Mouse (Mus musculus) small intestine, adult 2 months (tissue): ENCODE data around the gene Mcrs1. TPM values are rescaled to one million over a fixed set of nuclear protein-coding genes. Genes with fewer than 3 reads are reported as not detected.
"Not testable (repeated sequence)": the region's sequence is repeated elsewhere in the genome, so short reads cannot be mapped to it uniquely, and the experiment has no call there.

Experiments used
- H3K27ac ChIP-seq: fragments of 200-500 bp; 2 replicates; pipeline ENCODE4 v1.5.1; 2012; ENCODE audit warnings: low read depth, low read length, control low read depth, inconsistent platforms; ENCODE audit not compliant: insufficient read depth
- H3K27me3 ChIP-seq: fragments of 200-500 bp; 2 replicates; pipeline ENCODE4 v1.6.1; 2012; ENCODE audit warnings: mild to moderate bottlenecking, moderate library complexity, low read length, inconsistent platforms; ENCODE audit not compliant: control insufficient read depth, insufficient read depth
- H3K36me3 ChIP-seq: fragments of 200-500 bp; 2 replicates; pipeline ENCODE4 v1.6.1; 2012; ENCODE audit warnings: mild to moderate bottlenecking, low read length, control low read depth, inconsistent platforms; ENCODE audit not compliant: control insufficient read depth, insufficient read depth
- H3K4me1 ChIP-seq: fragments of 200-500 bp; 2 replicates; pipeline ENCODE4 v1.6.1; 2012; ENCODE audit warnings: low read length, inconsistent platforms, mixed read lengths; ENCODE audit not compliant: control insufficient read depth, insufficient read depth, insufficient read length
- H3K4me3 ChIP-seq: fragments of 200-500 bp; 2 replicates; pipeline ENCODE4 v1.5.1; 2012; ENCODE audit warnings: low read depth, mild to moderate bottlenecking, control low read depth, inconsistent platforms, low read length, moderate library complexity
- CTCF ChIP-seq: fragments of 200-500 bp; IDR thresholded peaks from 2 replicates; pipeline ENCODE4 v1.5.1; 2012; ENCODE audit warnings: low read depth, mild to moderate bottlenecking, control low read depth, inconsistent platforms, low read length, moderate library complexity, mixed read lengths; ENCODE audit not compliant: insufficient replicate concordance, insufficient read length; ENCODE audit errors: extremely low read depth
- POLR2A ChIP-seq: fragments of 200-500 bp; IDR thresholded peaks from 2 replicates; pipeline ENCODE4 v1.6.1; 2012; ENCODE audit warnings: low read depth, mild to moderate bottlenecking, control low read depth, inconsistent platforms, low read length, moderate library complexity
- WGBS: fragments of 180-500 bp; shearing (Covaris S2); methylation state at CpG from one replicate; pipeline ENCODE4 v1.1.7; 2018; 5-methylcytosine and 5-hydroxymethylcytosine counted together
- polyA plus RNA-seq: library from polyadenylated mRNA; depleted of rRNA; stranded (reverse); fragments of >200 nt; gene quantifications from 2 replicates; pipeline ENCODE4 v1.2.3, GENCODE M21; 2012

Mcrs1 gene
- polyA plus RNA-seq, 1 experiment = 96.6 TPM

- H3K36me3 ChIP-seq = no peaks in the 10 kb centered on the region
- no peak for TF ChIP-seq POLR2A
- no peak for TF ChIP-seq CTCF
- no peaks in the 10 kb centered on the region for H3K27me3 ChIP-seq
- H3K4me1 ChIP-seq = peaks cover 11% of the 10 kb centered on the region; the same call in 1 of the 2 replicates
- H3K4me3 ChIP-seq = no peak overlapping the region
- 3% methylated on average over 7 of the region's 10 CpGs for WGBS
- H3K27ac ChIP-seq = peak overlapping the region; percentile 24
These were observed 8.0 kb upstream of the Mcrs1 start for GRCm38 (mm10) chr15:99259730-99260252.

DNA sequence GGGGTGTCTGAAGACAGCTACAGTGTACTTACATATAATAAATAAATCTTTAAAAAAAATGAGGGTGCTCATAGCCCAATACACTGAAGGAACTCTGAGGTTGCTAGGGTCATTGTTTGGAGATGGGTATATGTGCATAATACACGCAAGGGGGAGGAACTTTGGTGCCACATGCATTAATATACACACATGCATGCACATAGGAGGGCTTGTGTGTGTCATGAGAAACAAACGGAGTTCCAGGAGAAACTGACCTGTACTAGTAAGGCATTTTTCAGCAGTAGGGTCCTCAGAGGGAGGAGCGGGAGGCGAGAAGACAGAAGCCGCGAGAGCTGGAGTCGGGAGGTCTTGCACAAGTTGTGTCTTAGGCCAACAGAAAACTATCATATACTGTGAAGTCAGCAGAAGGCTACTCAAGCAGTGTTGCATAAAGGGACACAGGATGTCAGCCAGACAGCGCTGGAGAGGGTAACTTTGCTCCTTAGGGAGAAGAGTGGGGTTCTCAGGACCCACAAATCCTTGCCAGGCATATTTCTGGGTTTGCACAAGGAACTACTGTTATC, 7.5 kb upstream of the Mcrs1 start:
- no peak for TF ChIP-seq POLR2A
- no peak for TF ChIP-seq CTCF
- Histone ChIP-seq H3K36me3 (no peaks in the 10 kb centered on the region), H3K4me3 (no peak overlapping the region), H3K4me1 (peaks cover 15% of the 10 kb centered on the region; the same call in 1 of the 2 replicates), H3K27ac (no peak overlapping the region), H3K27me3 (no peaks in the 10 kb centered on the region)
- WGBS = 56% methylated on average over 8 of the region's 8 CpGs

GRCm38 (mm10) chr15:99255241-99255749, 3.5 kb upstream of the Mcrs1 start:
- TF ChIP-seq CTCF = no peak
- no peak for TF ChIP-seq POLR2A
- Histone ChIP-seq H3K36me3 (no peaks in the 10 kb centered on the region), H3K27ac (no peak overlapping the region), H3K4me3 (no peak overlapping the region), H3K4me1 (peaks cover 17% of the 10 kb centered on the region), H3K27me3 (no peaks in the 10 kb centered on the region)
- WGBS = 87% methylated on average over 6 of the region's 6 CpGs

DNA sequence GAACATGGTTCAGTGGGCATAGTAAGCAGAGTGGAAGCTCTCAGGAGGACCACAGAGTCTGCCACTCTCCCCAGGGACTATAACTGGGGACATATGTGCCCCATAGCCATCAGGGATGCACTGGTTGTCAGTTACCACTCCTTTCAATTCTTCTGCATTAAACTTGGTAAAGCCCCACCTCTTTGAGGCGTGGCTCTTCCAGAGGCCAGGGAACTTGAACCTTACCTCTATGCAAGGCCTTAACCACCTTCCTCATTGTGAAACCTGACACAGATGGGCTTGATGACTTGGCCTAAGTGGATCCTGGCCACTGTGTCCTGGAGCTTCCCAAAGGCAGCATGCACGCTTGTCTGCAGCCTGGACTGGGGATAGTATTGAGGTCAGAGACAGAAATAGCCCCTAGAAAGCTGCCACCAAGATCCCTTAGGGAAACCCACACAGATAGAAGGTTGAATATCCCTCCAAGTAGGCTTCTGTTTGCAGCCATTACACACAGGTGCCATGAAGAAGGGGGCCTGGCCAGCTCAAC, 2.8 kb upstream of the Mcrs1 start:
- Histone ChIP-seq H3K27ac (peak overlapping the region; percentile 29; the same call in 1 of the 2 replicates), H3K36me3 (peaks cover 2% of the 10 kb centered on the region; the same call in 1 of the 2 replicates), H3K27me3 (no peaks in the 10 kb centered on the region), H3K4me3 (no peak overlapping the region), H3K4me1 (peaks cover 15% of the 10 kb centered on the region)
- TF ChIP-seq POLR2A (no peak), CTCF (no peak)
- WGBS = 48% methylated on average over 2 of the region's 2 CpGs

- Histone ChIP-seq H3K27me3 (no peaks in the 10 kb centered on the region), H3K27ac (no peak overlapping the region), H3K4me3 (no peak overlapping the region), H3K4me1 (peaks cover 15% of the 10 kb centered on the region), H3K36me3 (peaks cover 8% of the 10 kb centered on the region)
- 88% methylated on average over 6 of the region's 6 CpGs for WGBS
- TF ChIP-seq CTCF = no peak
- no peak for TF ChIP-seq POLR2A
These were observed 2.0 kb upstream of the Mcrs1 start for GRCm38 (mm10) chr15:99253772-99254171.

GRCm38 (mm10) chr15:99253175-99253479, 1.4 kb upstream of the Mcrs1 start:
- H3K4me1 ChIP-seq = peaks cover 15% of the 10 kb centered on the region
- H3K36me3 ChIP-seq = peaks cover 13% of the 10 kb centered on the region
- H3K27ac ChIP-seq, H3K4me3 ChIP-seq, H3K27me3 ChIP-seq: not testable (repeated sequence)
- 43% methylated on average over 2 of the region's 2 CpGs for WGBS

- WGBS = 2% methylated on average over 22 of the region's 22 CpGs
- TF ChIP-seq CTCF (0 out of 2 replicates have a peak, but pooled peaks have one; percentile 7), POLR2A (no peak)
- Histone ChIP-seq H3K27me3 (no peaks in the 10 kb centered on the region), H3K4me3 (peak overlapping the region; percentile 95), H3K27ac (peak overlapping the region; percentile 97), H3K36me3 (peaks cover 18% of the 10 kb centered on the region), H3K4me1 (peaks cover 15% of the 10 kb centered on the region)
These were observed 817 bp upstream of the Mcrs1 start for GRCm38 (mm10) chr15:99252381-99253174.

DNA sequence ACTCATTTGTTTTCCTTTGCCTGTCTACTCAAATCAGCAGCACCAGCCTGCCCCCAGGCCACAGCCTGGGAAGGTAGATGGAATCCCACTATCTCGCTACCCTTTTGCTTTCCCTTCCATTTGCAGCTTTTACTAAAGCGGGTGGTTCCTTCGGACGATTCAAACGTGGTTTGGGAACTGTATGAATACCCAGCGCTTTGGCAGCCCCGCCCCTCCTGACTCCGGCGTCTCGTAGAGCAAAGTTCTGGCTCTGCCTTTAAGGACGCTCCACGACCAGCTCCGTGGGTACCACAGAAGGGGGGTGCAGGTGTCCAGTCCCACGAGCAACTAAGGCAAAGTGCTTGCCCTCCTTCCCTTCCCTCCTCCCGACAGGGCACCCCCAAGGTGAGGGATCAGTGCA, 650 bp downstream of the Mcrs1 start:
- peak overlapping the region; percentile 95 for H3K4me3 ChIP-seq
- not testable (repeated sequence) for H3K27me3 ChIP-seq, H3K27ac ChIP-seq
- H3K36me3 ChIP-seq = peaks cover 29% of the 10 kb centered on the region
- peaks cover 15% of the 10 kb centered on the region for H3K4me1 ChIP-seq
- WGBS = under 1% methylated on average over 15 of the region's 15 CpGs
